Mouse (Mus musculus) C2C12 (cell line): ENCODE results near the gene Arhgap8. TPM values are rescaled to one million over a fixed set of nuclear protein-coding genes. Genes with fewer than 3 reads are reported as not detected.

Experiments used
- H3K27me3 ChIP-seq: one replicate; pipeline ENCODE4 v1.6.1; 2011; ENCODE audit not compliant: control insufficient read depth, insufficient read depth, insufficient read length
- H3K36me3 ChIP-seq: one replicate; pipeline ENCODE4 v1.6.1; 2011; ENCODE audit not compliant: control insufficient read depth, insufficient read depth
- H3K4me3 ChIP-seq: one replicate; pipeline ENCODE4 v1.5.1; 2011; ENCODE audit warnings: mild to moderate bottlenecking, control low read depth; ENCODE audit not compliant: poor library complexity, insufficient read depth, severe bottlenecking
- H3K79me2 ChIP-seq: one replicate; pipeline ENCODE4 v1.6.1; 2011; ENCODE audit not compliant: control insufficient read depth, insufficient read depth
- H3K79me3 ChIP-seq: one replicate; pipeline ENCODE4 v1.6.1; 2011; ENCODE audit warnings: low read depth, control low read depth
- H3ac ChIP-seq: one replicate; pipeline ENCODE3; 2011; ENCODE audit warnings: low read depth; ENCODE audit not compliant: control insufficient read depth, insufficient read length
- CEBPB ChIP-seq: IDR thresholded peaks from one replicate; pipeline ENCODE4 v1.6.1; 2011; ENCODE audit warnings: low read depth, mild to moderate bottlenecking, control low read depth, moderate library complexity
- CTCF ChIP-seq: IDR thresholded peaks from one replicate; pipeline ENCODE4 v1.5.1; 2011; ENCODE audit not compliant: control insufficient read depth, insufficient read depth, insufficient read length
- FOSL1 ChIP-seq: IDR thresholded peaks from one replicate; pipeline ENCODE4 v1.8.0; 2011; ENCODE audit warnings: mild to moderate bottlenecking, low read length; ENCODE audit not compliant: poor library complexity, insufficient read depth, severe bottlenecking
- MAX ChIP-seq: IDR thresholded peaks from one replicate; pipeline ENCODE4 v1.6.1; 2011; ENCODE audit warnings: mild to moderate bottlenecking, control low read depth
- MYOD1 ChIP-seq: IDR thresholded peaks from one replicate; pipeline ENCODE4 v1.6.1; 2011; ENCODE audit warnings: low read depth; ENCODE audit not compliant: control insufficient read depth, insufficient read length
- MYOG ChIP-seq: IDR thresholded peaks from one replicate; pipeline ENCODE4 v1.6.1; 2011; ENCODE audit not compliant: control insufficient read depth, insufficient read length; ENCODE audit errors: extremely low read depth
- USF1 ChIP-seq: IDR thresholded peaks from one replicate; pipeline ENCODE4 v1.6.1; 2011; ENCODE audit warnings: low read depth, mild to moderate bottlenecking, control low read depth, moderate library complexity
- polyA plus RNA-seq: library from polyadenylated mRNA; unstranded; fragments of >200 nt; fragmentation: generic; extraction: Trizol; gene quantifications from one replicate; pipeline ENCODE4 v1.2.1, GENCODE M21; 2012; ENCODE audit warnings: missing spikeins

Gene Arhgap8
- polyA plus RNA-seq, 1 experiment: not detected

DNA sequence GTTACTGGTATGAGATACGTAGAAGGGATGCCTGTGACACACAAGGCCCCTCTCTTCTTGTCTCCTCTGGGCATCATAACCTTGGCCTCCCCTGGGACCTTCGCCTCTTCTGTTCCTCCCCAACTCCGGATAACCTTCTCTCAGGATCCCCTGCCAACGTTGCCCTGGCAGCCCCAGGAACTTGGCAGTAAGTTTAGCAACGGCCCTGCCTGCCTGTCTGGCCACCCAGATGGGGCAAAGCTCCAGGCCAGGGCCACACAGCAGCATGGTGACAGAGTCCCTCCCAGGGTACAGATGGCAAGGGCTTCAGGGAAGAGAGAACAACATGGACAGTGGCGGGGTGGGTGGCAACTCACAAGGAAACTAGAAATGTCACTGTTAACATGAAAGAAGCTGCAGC, 9.8 kb downstream of the Arhgap8 start:
- TF ChIP-seq USF1: no peak
- no peak for TF ChIP-seq FOSL1
- no peak for TF ChIP-seq MYOD1
- no peak for TF ChIP-seq CTCF
- no peak for TF ChIP-seq CEBPB
- no peak for TF ChIP-seq MYOG
- no peak for TF ChIP-seq MAX
- Histone ChIP-seq H3K79me2 (no peaks in the 10 kb centered on the region), H3K36me3 (no peaks in the 10 kb centered on the region), H3K4me3 (no peak overlapping the region), H3K79me3 (no peaks in the 10 kb centered on the region), H3K27me3 (peaks cover 10% of the 10 kb centered on the region), H3ac (no peak overlapping the region)

DNA sequence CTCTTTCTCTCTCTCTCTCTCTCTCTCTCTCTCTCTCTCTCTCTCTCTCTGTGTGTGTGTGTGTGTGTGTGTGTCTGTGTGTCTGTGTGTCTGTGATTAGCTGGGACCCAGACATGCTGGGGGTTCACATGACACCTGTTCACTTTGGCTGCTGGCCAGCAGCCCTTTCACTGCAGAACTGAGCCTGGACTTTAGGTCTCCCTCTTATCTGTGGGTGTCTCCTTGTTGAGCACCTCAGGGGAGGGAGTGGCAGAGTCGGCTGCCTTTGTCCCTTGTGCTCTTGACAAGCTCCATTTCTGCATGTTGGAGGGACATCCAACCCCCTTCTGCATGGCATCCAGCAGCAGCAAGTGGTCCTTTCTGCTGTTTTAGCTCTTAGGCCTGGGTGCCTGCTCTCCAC, 11.0 kb downstream of the Arhgap8 start:
- H3K27me3 ChIP-seq: peaks cover 10% of the 10 kb centered on the region

DNA sequence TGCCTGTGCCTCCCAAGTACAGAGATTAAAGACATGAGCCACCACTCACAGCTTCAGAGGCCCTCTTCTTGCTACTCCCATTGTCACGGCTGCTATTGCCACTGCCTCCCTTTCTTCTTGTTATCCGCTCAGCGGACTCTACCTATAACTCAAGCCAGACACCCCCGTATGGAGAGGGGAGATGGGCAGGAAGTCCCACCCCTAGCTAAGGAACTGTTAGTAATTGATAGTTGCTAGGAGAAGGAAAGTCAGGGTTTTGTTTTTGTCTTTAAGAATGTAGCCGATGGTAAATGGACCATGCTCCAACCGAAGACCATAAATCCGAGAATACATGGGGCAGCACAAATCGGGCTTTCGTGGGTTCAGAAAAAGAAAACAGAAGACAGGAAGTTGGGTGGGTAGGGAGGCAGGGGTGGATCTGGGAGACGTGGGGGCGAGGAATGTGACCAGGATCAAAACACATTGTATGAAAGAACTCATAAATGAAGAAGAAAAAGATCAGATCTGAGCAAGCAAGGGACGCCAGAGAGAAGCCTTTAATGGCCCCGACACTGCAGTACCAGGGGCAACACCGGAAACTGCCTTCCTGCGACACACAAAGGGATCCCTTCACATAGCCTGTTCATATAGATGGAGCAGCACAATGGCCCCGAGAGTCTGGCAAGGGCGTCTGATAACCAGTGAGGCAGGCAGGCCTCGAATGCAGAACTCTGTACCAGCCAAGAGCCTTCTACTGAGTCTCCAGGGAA, 12.0 kb downstream of the Arhgap8 start:
- TF ChIP-seq CEBPB (no peak), MAX (no peak), MYOD1 (no peak), MYOG (no peak), CTCF (no peak), FOSL1 (no peak), USF1 (no peak)
- Histone ChIP-seq H3K79me3 (no peaks in the 10 kb centered on the region), H3K27me3 (peaks cover 10% of the 10 kb centered on the region), H3K79me2 (no peaks in the 10 kb centered on the region), H3K4me3 (no peak overlapping the region), H3ac (no peak overlapping the region), H3K36me3 (no peaks in the 10 kb centered on the region)

More for the DNA sequence above, 11.0 kb downstream of the Arhgap8 start:
- H3K4me3 ChIP-seq: no peak overlapping the region
- no peak overlapping the region for H3ac ChIP-seq
- TF ChIP-seq MAX: no peak
- TF ChIP-seq FOSL1: no peak
- no peak for TF ChIP-seq USF1
- no peak for TF ChIP-seq CTCF
- TF ChIP-seq MYOD1: no peak
- no peak for TF ChIP-seq CEBPB
- no peak for TF ChIP-seq MYOG
- no peaks in the 10 kb centered on the region for H3K79me2 ChIP-seq
- no peaks in the 10 kb centered on the region for H3K36me3 ChIP-seq
- H3K79me3 ChIP-seq: no peaks in the 10 kb centered on the region

DNA sequence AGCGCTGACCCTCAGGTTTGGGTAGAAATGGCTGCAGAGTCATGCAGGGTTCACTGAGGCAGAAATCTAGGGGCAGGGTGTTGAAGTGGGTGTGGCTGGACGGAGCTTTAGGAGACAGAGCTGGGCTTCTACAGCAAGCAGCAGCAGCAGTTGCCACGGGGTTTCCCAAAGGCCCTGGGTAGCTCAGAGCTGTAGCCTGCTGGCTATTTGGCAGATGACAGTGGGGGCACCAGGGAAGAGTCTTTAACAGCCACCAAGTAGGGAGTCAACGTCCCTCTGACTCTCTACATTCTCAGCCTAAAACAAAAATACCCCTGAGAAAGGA, 12.5 kb downstream of the Arhgap8 start:
- Histone ChIP-seq H3K36me3 (no peaks in the 10 kb centered on the region), H3K4me3 (no peak overlapping the region), H3K79me2 (no peaks in the 10 kb centered on the region), H3K79me3 (no peaks in the 10 kb centered on the region), H3K27me3 (peaks cover 6% of the 10 kb centered on the region), H3ac (no peak overlapping the region)
- TF ChIP-seq CEBPB: no peak
- TF ChIP-seq FOSL1: no peak
- no peak for TF ChIP-seq MAX
- no peak for TF ChIP-seq MYOD1
- no peak for TF ChIP-seq MYOG
- no peak for TF ChIP-seq CTCF
- TF ChIP-seq USF1: no peak

DNA sequence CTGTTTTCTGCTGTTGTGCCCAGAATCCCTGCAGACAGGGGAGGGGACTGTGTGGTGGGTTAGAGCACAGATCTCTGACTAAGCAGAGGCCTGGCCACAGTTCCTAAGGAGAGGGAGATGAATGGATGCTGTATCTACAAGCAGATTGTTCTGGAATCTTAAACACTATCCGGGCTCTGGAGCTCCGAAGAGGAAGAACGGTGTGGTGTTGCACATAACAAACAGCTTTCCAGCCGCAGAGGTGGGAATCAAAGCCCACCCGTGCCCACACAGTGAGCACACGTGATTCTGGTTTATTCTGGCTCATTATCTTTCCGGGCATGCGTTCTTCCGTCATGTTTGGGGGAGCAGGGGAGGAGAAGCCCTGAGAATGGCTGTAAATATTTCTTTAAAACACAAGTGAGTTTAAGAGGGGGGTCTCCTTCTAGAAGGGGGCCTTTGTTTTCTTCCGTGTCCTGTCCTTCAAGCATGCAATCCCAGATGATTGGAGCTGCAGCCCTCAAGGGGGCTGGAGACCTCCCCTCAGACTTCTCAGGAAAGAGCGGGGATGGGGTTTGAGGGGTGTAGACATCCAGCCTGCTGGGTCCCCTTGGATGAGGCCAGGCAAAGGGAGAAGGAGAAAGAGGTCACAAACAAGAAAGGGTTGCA, 16.6 kb downstream of the Arhgap8 start:
- no peak overlapping the region for H3ac ChIP-seq
- H3K27me3 ChIP-seq: peaks cover 5% of the 10 kb centered on the region
- no peak overlapping the region for H3K4me3 ChIP-seq
- no peaks in the 10 kb centered on the region for H3K79me3 ChIP-seq
- no peaks in the 10 kb centered on the region for H3K36me3 ChIP-seq
- no peaks in the 10 kb centered on the region for H3K79me2 ChIP-seq
- TF ChIP-seq CEBPB (no peak), USF1 (no peak), MAX (no peak), FOSL1 (no peak), MYOD1 (no peak), MYOG (no peak), CTCF (no peak)
